Mouse (Mus musculus): ENCODE data around the gene Tmem9.

DNA sequence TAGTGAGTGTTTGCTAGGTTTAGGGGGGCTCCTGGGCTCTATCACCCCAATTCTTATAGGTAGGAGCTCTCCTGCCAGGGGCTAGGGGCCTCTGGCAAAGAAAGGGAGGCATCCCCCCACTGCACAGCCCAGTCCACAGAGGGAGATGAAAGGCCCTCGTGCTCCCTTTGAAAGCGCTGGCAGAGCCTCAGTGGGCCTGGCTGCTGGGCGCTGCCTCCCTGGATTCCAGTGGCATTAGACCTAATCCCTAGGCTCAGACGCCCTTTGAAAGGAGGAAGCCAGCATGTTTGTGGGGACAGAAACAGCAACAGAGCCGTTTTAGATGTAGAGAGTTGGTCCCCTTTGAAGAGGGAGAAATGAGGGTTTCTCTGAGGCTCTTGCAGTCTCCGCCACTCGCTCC, 22.3 kb downstream of the Tmem9 start:
- TF ChIP-seq POLR2A (IDR thresholded peaks at IDR 0.05; ENCODE audit: low read depth, low read length) (no peak), CTCF (IDR thresholded peaks at IDR 0.05; ENCODE audit: extremely low read depth, insufficient read depth, insufficient read length, insufficient replicate concordance) (no peak)
